Mouse (Mus musculus): ENCODE data around the gene Ahcyl2.

DNA sequence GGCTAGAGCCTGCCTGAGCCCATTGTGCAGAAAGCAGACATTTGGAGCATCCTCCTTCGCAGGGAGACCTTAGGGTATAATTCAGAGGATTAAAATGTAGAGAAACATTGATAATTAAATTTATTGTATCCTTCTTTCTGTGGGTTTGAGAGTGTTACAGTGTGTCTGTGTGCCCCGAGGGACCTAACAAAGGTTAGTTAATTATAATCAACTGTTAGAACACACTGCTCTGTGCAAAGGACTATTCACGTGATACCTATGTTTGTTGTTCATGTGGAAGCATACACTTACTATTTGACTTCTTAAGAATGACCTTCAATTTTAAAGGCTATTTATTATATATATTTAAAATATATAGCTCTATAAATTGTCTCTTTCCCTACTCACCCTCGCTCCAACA, 64.5 kb downstream of the Ahcyl2 start:
- TF ChIP-seq CTCF (IDR thresholded peaks at IDR 0.05; ENCODE audit: low read depth): no peak
- no peak for TF ChIP-seq EP300 (IDR thresholded peaks at IDR 0.05; ENCODE audit: low read depth)
